Mouse (Mus musculus) liver, embryonic 13.5 days (tissue): ENCODE measurements at regions not wholly inside any gene's neighbourhood (a gene's known extent, or its start where the extent isn't known, plus 50 kb on each side); places are given as distances from the start of the nearest gene placed in this dataset.

Source experiments
- ATAC-seq: fragments of 200-750 bp; cut with Nextera tagmentation; 2 replicates; pipeline ENCODE4 v1.8.0; 2017; ENCODE audit warnings: low read depth, mild to moderate bottlenecking, moderate number of reproducible peaks, moderate library complexity
- DNase-seq: peaks from one replicate; pipeline ENCODE4 v3.0.0; 2022
- H3K27ac ChIP-seq: fragments of 300-500 bp; sonication (generic); 2 replicates; pipeline ENCODE4 v1.5.1; 2015; ENCODE audit warnings: moderate library complexity, mild to moderate bottlenecking, inconsistent platforms
- H3K27me3 ChIP-seq: fragments of 300-500 bp; sonication (generic); 2 replicates; pipeline ENCODE4 v1.6.1; 2015; ENCODE audit warnings: mild to moderate bottlenecking, inconsistent platforms
- H3K36me3 ChIP-seq: fragments of 300-500 bp; sonication (generic); 2 replicates; pipeline ENCODE4 v1.6.1; 2015; ENCODE audit warnings: mild to moderate bottlenecking, inconsistent platforms
- H3K4me1 ChIP-seq: fragments of 300-500 bp; sonication (generic); replicated peaks from 2 replicates; pipeline ENCODE4 v1.6.1; 2015; ENCODE audit warnings: inconsistent platforms
- H3K4me2 ChIP-seq: fragments of 300-500 bp; sonication (generic); 2 replicates; pipeline ENCODE4 v1.6.1; 2015; ENCODE audit warnings: inconsistent platforms, mild to moderate bottlenecking, moderate library complexity
- H3K4me3 ChIP-seq: fragments of 300-500 bp; sonication (generic); replicated peaks from 2 replicates; pipeline ENCODE4 v1.5.1; 2015; ENCODE audit warnings: mild to moderate bottlenecking, inconsistent platforms
- H3K9ac ChIP-seq: fragments of 300-500 bp; sonication (generic); 2 replicates; pipeline ENCODE4 v1.6.1; 2015; ENCODE audit warnings: mild to moderate bottlenecking, inconsistent platforms
- H3K9me3 ChIP-seq: fragments of 300-500 bp; sonication (generic); replicated peaks from 2 replicates; pipeline ENCODE4 v1.6.1; 2016; ENCODE audit warnings: inconsistent platforms
- WGBS: fragments of 180-500 bp; shearing (Covaris S2); methylation state at CpG from one replicate; pipeline ENCODE4 v1.1.7; 2015; ENCODE audit not compliant: insufficient replicate concordance; 5-methylcytosine and 5-hydroxymethylcytosine counted together

- ATAC-seq (no peak), DNase-seq (no peak)
- Histone ChIP-seq H3K4me3 (no peak overlapping the region), H3K27me3 (no peaks in the 10 kb centered on the region), H3K9me3 (no peaks in the 10 kb centered on the region), H3K27ac (no peak overlapping the region), H3K4me1 (no peaks in the 10 kb centered on the region), H3K9ac (no peak overlapping the region), H3K4me2 (no peak overlapping the region), H3K36me3 (no peaks in the 10 kb centered on the region)
- 55% methylated on average over 8 of the region's 8 CpGs for WGBS
Observed at GRCm38 (mm10) chr11:19202602-19203517, 184.1 kb upstream of the Meis1 start.

- Histone ChIP-seq H3K9ac (no peak overlapping the region), H3K36me3 (no peaks in the 10 kb centered on the region), H3K4me2 (no peak overlapping the region), H3K4me3 (no peak overlapping the region), H3K27ac (no peak overlapping the region), H3K9me3 (no peaks in the 10 kb centered on the region), H3K27me3 (no peaks in the 10 kb centered on the region), H3K4me1 (no peaks in the 10 kb centered on the region)
- ATAC-seq, result no peak
- no peak for DNase-seq
- WGBS, result 58% methylated on average over 4 of the region's 4 CpGs
Observed at GRCm38 (mm10) chr11:19203518-19203900, 184.7 kb upstream of the Meis1 start.

- Histone ChIP-seq H3K9ac (no peak overlapping the region), H3K27ac (no peak overlapping the region), H3K9me3 (no peaks in the 10 kb centered on the region), H3K36me3 (no peaks in the 10 kb centered on the region), H3K27me3 (no peaks in the 10 kb centered on the region), H3K4me1 (no peaks in the 10 kb centered on the region), H3K4me2 (no peak overlapping the region), H3K4me3 (no peak overlapping the region)
- 59% methylated on average over 5 of the region's 5 CpGs for WGBS
- no peak for ATAC-seq
- no peak for DNase-seq
Observed at GRCm38 (mm10) chr11:19203968-19204367, 185.2 kb upstream of the Meis1 start.

GRCm38 (mm10) chr11:19204521-19204920 is 185.7 kb upstream of the Meis1 start:
- Histone ChIP-seq H3K27ac (no peak overlapping the region), H3K4me3 (no peak overlapping the region), H3K4me1 (no peaks in the 10 kb centered on the region), H3K36me3 (no peaks in the 10 kb centered on the region), H3K9me3 (no peaks in the 10 kb centered on the region), H3K27me3 (no peaks in the 10 kb centered on the region), H3K9ac (no peak overlapping the region), H3K4me2 (no peak overlapping the region)
- 51% methylated on average over 7 of the region's 7 CpGs for WGBS
- DNase-seq, result no peak
- ATAC-seq, result no peak

- Histone ChIP-seq H3K27ac (no peak overlapping the region), H3K4me1 (no peaks in the 10 kb centered on the region), H3K27me3 (no peaks in the 10 kb centered on the region), H3K4me2 (no peak overlapping the region), H3K36me3 (no peaks in the 10 kb centered on the region), H3K9me3 (no peaks in the 10 kb centered on the region), H3K9ac (no peak overlapping the region), H3K4me3 (no peak overlapping the region)
- DNase-seq, result no peak
- no peak for ATAC-seq
Observed at GRCm38 (mm10) chr11:19205174-19205573, 186.4 kb upstream of the Meis1 start.

- 73% methylated on average over 3 of the region's 3 CpGs for WGBS
- H3K9ac ChIP-seq, result no peak overlapping the region
- no peaks in the 10 kb centered on the region for H3K4me1 ChIP-seq
- H3K27ac ChIP-seq, result no peak overlapping the region
- no peak overlapping the region for H3K4me2 ChIP-seq
- H3K27me3 ChIP-seq, result no peaks in the 10 kb centered on the region
- H3K4me3 ChIP-seq, result no peak overlapping the region
- H3K36me3 ChIP-seq, result no peaks in the 10 kb centered on the region
- ATAC-seq, result no peak
- no peak for DNase-seq
- H3K9me3 ChIP-seq, result no peaks in the 10 kb centered on the region
Observed at GRCm38 (mm10) chr11:19219476-19219875, 200.7 kb upstream of the Meis1 start.

GRCm38 (mm10) chr11:19221442-19221841 is 202.7 kb upstream of the Meis1 start:
- no peak for DNase-seq
- H3K4me2 ChIP-seq, result no peak overlapping the region
- no peaks in the 10 kb centered on the region for H3K4me1 ChIP-seq
- H3K9me3 ChIP-seq, result no peaks in the 10 kb centered on the region
- no peaks in the 10 kb centered on the region for H3K27me3 ChIP-seq
- no peak overlapping the region for H3K4me3 ChIP-seq
- WGBS, result 50% methylated on average over 1 of the region's 1 CpGs
- H3K36me3 ChIP-seq, result no peaks in the 10 kb centered on the region
- H3K27ac ChIP-seq, result no peak overlapping the region
- no peak for ATAC-seq
- no peak overlapping the region for H3K9ac ChIP-seq

GRCm38 (mm10) chr11:19226756-19227155 is 208.0 kb upstream of the Meis1 start:
- H3K27me3 ChIP-seq, result no peaks in the 10 kb centered on the region
- H3K9ac ChIP-seq, result no peak overlapping the region
- ATAC-seq (no peak), DNase-seq (no peak)
- no peak overlapping the region for H3K4me2 ChIP-seq
- H3K27ac ChIP-seq, result no peak overlapping the region
- no peaks in the 10 kb centered on the region for H3K36me3 ChIP-seq
- no peaks in the 10 kb centered on the region for H3K9me3 ChIP-seq
- H3K4me1 ChIP-seq, result no peaks in the 10 kb centered on the region
- H3K4me3 ChIP-seq, result no peak overlapping the region
- WGBS, result 64% methylated on average over 2 of the region's 2 CpGs

GRCm38 (mm10) chr11:19227716-19228115 is 208.9 kb upstream of the Meis1 start:
- Histone ChIP-seq H3K4me2 (no peak overlapping the region), H3K4me3 (no peak overlapping the region), H3K9ac (no peak overlapping the region), H3K4me1 (no peaks in the 10 kb centered on the region), H3K27me3 (no peaks in the 10 kb centered on the region), H3K36me3 (no peaks in the 10 kb centered on the region), H3K9me3 (no peaks in the 10 kb centered on the region), H3K27ac (no peak overlapping the region)
- ATAC-seq, result no peak
- 64% methylated on average over 4 of the region's 4 CpGs for WGBS
- no peak for DNase-seq

- 61% methylated on average over 11 of the region's 11 CpGs for WGBS
- H3K4me3 ChIP-seq, result no peak overlapping the region
- no peaks in the 10 kb centered on the region for H3K4me1 ChIP-seq
- ATAC-seq (no peak), DNase-seq (no peak)
- H3K27ac ChIP-seq, result no peak overlapping the region
- H3K4me2 ChIP-seq, result no peak overlapping the region
- H3K36me3 ChIP-seq, result no peaks in the 10 kb centered on the region
- H3K9me3 ChIP-seq, result no peaks in the 10 kb centered on the region
- H3K9ac ChIP-seq, result no peak overlapping the region
- no peaks in the 10 kb centered on the region for H3K27me3 ChIP-seq
Observed at GRCm38 (mm10) chr11:19246390-19247114, 227.8 kb upstream of the Meis1 start.

- Histone ChIP-seq H3K9ac (no peak overlapping the region), H3K9me3 (no peaks in the 10 kb centered on the region), H3K4me2 (no peak overlapping the region), H3K27me3 (no peaks in the 10 kb centered on the region), H3K36me3 (no peaks in the 10 kb centered on the region), H3K4me1 (no peaks in the 10 kb centered on the region), H3K27ac (no peak overlapping the region), H3K4me3 (no peak overlapping the region)
- no peak for ATAC-seq
- no peak for DNase-seq
- WGBS, result 43% methylated on average over 5 of the region's 5 CpGs
Observed at GRCm38 (mm10) chr11:19253605-19254004, 234.8 kb upstream of the Meis1 start.

GRCm38 (mm10) chr11:19254183-19254582 is 235.4 kb upstream of the Meis1 start:
- no peak overlapping the region for H3K4me3 ChIP-seq
- no peaks in the 10 kb centered on the region for H3K4me1 ChIP-seq
- H3K9me3 ChIP-seq, result no peaks in the 10 kb centered on the region
- WGBS, result 57% methylated on average over 4 of the region's 4 CpGs
- DNase-seq (no peak), ATAC-seq (no peak)
- H3K27ac ChIP-seq, result no peak overlapping the region
- H3K27me3 ChIP-seq, result no peaks in the 10 kb centered on the region
- no peak overlapping the region for H3K4me2 ChIP-seq
- H3K36me3 ChIP-seq, result no peaks in the 10 kb centered on the region
- H3K9ac ChIP-seq, result no peak overlapping the region
